Mouse (Mus musculus) E14TG2a.4 (cell line): Measurements from ENCODE around the gene Gm7137.
"Not testable (repeated sequence)": the region's sequence is repeated elsewhere in the genome, so short reads cannot be mapped to it uniquely, and the experiment has no call there.

ENCODE experiments used
- H3K27me3 ChIP-seq: 2 replicates; pipeline ENCODE4 v1.6.1; 2014; ENCODE audit warnings: low read length, control low read depth; ENCODE audit not compliant: insufficient read depth
- H3K36me3 ChIP-seq: 2 replicates; pipeline ENCODE4 v1.6.1; 2014; ENCODE audit warnings: low read length, control low read depth; ENCODE audit not compliant: insufficient read depth
- H3K4me1 ChIP-seq: replicated peaks from 2 replicates; pipeline ENCODE4 v1.6.1; 2014; ENCODE audit warnings: low read depth, low read length, control low read depth
- H3K4me3 ChIP-seq: replicated peaks from 2 replicates; pipeline ENCODE4 v1.5.1; 2014; ENCODE audit warnings: mild to moderate bottlenecking, low read length
- H3K9me3 ChIP-seq: 2 replicates; pipeline ENCODE4 v1.6.1; 2014; ENCODE audit warnings: low read length, control low read depth
- CTCF ChIP-seq: conservative IDR thresholded peaks from 2 replicates; pipeline ENCODE4 v1.5.1; 2014; ENCODE audit warnings: low read length
- NANOG ChIP-seq: IDR thresholded peaks from 2 replicates; pipeline ENCODE4 v1.6.1; 2014; ENCODE audit warnings: borderline replicate concordance, low read length, mixed read lengths
- POU5F1 ChIP-seq: IDR thresholded peaks from 2 replicates; pipeline ENCODE4 v1.6.1; 2014; ENCODE audit warnings: low read length, borderline replicate concordance

The Gm7137 gene

DNA sequence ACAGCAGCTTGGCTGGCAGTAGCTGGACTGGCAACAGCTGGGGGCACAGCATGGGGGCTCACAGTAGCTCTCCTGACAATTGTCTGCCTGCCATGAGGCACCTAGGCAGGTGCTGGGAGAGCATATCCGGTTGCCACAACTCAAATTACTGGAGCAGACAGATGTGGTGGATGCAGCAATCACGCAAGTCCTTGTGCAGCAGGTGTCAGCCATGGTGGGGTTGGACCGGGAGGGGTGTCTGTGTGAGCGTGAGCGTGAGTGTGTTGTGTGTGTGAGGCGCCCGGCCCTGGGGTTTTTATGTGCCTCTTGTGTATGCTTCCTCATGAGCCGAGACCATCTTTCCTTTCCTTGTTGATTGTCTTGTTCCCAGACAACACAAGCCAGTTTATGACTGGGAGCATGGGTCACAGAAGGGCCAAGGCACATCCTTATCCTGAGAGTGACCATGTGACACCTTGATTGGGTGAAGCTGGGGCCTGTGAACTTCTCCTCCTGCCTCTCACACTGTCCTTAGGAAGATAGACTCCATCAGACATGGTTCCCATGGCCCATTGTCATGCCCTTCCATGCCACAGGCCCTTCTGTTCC, 11.0 kb upstream of the Gm7137 start, which contains the start of gene Gm19668:
Gm19668 (minus strand) TSS at position 213 of the 588 bp plus-strand sequence.
- Histone ChIP-seq H3K4me3 (no peak within 1 kb of the TSS), H3K4me1 (peaks cover 30% of the 10 kb centered on the region), H3K27me3 (no peaks in the 10 kb centered on the region), H3K36me3 (no peaks in the 10 kb centered on the region), H3K9me3 (peaks cover 2% of the 10 kb centered on the region; the same call in 1 of the 2 replicates)
- TF ChIP-seq NANOG (no peak), POU5F1 (no peak), CTCF (no peak)

- not testable (repeated sequence) for H3K36me3 ChIP-seq, H3K9me3 ChIP-seq, H3K4me3 ChIP-seq, H3K27me3 ChIP-seq
- H3K4me1 ChIP-seq = peaks cover 30% of the 10 kb centered on the region
Observed at GRCm38 (mm10) chr10:77798164-77798920, 10.3 kb upstream of the Gm7137 start.

DNA sequence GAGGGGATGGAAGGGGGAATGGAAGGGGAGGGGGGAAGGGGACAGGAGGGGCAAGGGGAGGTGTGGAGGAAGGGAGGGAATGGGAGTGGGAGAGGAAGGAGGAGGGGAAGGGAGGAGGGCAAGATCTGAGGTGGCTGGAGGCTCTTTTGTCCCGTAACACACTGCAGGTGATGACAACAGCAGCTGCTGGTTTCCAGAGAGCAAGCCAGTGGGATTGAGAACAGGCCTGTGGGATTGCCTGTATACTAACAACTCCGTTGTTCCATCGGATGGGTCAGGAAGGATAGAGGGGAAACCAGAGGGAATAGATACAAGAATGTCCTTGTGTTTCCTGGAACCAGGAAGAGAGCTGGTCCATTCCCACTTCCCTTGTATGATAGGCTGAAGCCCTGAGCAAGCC, 9.7 kb upstream of the Gm7137 start:
- H3K4me3 ChIP-seq = no peak overlapping the region
- peaks cover 30% of the 10 kb centered on the region for H3K4me1 ChIP-seq
- TF ChIP-seq CTCF = no peak
- TF ChIP-seq POU5F1 = no peak
- no peak for TF ChIP-seq NANOG
- no peaks in the 10 kb centered on the region for H3K27me3 ChIP-seq
- no peaks in the 10 kb centered on the region for H3K36me3 ChIP-seq
- no peaks in the 10 kb centered on the region for H3K9me3 ChIP-seq

DNA sequence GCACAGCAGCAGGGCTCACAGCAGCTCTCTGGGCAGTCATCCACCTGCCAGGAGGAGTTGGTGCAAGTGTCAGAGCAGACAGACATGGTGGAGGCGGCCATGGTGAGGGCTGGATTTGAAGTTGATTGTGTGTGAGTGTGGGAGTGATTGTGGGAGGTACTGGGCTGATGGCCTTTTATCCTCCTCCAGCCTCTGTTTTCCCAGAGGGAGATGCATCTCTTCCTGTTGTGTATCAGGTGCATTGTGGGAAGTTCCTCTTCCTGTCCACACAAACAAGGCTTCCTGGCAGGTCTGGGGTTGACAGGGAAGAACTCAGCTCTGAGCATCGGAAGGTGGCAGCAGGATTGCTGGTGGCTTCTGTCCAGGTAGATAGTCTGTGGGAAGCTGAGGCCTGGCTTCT, 7.0 kb upstream of the Gm7137 start, which contains the start of gene Gm9639:
Gm9639 (minus strand) TSS at position 101 of the 400 bp plus-strand sequence.
- TF ChIP-seq CTCF (no peak), NANOG (no peak), POU5F1 (no peak)
- H3K4me3 ChIP-seq = no peak within 1 kb of the TSS
- no peaks in the 10 kb centered on the region for H3K27me3 ChIP-seq
- no peaks in the 10 kb centered on the region for H3K9me3 ChIP-seq
- no peaks in the 10 kb centered on the region for H3K36me3 ChIP-seq
- H3K4me1 ChIP-seq = peaks cover 30% of the 10 kb centered on the region

DNA sequence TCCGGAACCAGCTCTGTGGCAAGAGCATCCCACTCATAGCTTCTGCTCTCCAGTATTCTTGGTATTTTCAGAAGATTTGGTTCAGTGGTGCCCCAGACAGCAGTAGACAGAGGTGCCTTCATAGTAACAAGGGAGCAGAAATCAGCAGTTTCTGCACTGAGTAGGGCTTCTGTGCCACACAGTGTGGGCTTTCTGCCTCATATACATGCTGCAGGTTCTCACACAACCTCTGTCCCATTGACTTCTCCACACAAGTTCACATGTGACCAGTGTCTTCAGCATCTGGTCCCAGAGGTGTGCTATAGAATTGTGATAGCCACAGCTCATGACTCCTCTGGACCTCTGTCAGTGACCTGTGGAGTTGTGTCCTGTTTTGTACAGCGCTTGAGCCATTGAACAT, 621 bp upstream of the Gm7137 start:
- no peak overlapping the region for H3K4me3 ChIP-seq
- H3K36me3 ChIP-seq = no peaks in the 10 kb centered on the region
- H3K27me3 ChIP-seq = no peaks in the 10 kb centered on the region
- TF ChIP-seq POU5F1 (no peak), NANOG (no peak)
- no peaks in the 10 kb centered on the region for H3K4me1 ChIP-seq
- no peaks in the 10 kb centered on the region for H3K9me3 ChIP-seq

DNA sequence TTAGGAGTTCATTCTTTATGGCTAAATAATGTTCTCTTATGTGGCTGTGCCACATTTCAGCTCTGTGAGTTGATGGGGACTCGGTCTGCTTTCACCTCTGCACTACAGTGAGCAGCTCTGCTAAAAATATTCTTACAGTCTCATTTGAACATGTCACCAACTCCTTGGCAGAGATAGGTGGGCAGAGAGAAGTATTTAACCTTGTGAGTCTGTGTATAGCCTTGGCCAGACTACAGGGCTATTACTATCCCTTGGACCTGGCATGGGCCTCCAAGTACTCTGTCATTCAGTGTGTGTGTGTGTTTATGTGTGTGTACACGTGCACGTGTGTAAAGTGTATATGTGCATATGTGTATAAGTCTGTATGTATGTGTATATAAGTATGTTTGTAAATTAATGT, 4.6 kb downstream of the Gm7137 start:
- H3K36me3 ChIP-seq, H3K9me3 ChIP-seq, H3K4me1 ChIP-seq, H3K27me3 ChIP-seq, H3K4me3 ChIP-seq: not testable (repeated sequence)

DNA sequence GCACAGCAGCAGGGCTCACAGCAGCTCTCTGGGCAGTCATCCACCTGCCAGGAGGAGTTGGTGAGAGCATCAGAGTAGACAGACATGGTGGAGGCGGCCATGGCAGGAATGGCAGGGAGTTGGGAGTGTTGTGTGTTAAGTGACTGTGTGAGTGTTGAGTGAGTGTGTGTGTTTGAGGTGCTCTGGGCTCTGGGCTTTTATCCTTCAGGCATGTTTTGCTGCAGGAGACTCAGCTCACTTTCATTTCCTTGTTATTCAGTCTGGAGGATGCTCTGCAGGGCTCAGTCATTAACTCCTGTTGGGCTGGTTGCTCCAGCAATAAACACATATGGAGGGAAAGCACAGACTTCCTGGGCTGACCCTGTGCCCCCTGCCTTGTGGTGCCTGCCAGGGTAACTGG, 5.6 kb downstream of the Gm7137 start, which contains the start of gene Gm3250:
Gm3250 (minus strand) TSS at position 101 of the 400 bp plus-strand sequence.
- H3K36me3 ChIP-seq, H3K27me3 ChIP-seq, H3K4me1 ChIP-seq, H3K4me3 ChIP-seq, H3K9me3 ChIP-seq: not testable (repeated sequence)

DNA sequence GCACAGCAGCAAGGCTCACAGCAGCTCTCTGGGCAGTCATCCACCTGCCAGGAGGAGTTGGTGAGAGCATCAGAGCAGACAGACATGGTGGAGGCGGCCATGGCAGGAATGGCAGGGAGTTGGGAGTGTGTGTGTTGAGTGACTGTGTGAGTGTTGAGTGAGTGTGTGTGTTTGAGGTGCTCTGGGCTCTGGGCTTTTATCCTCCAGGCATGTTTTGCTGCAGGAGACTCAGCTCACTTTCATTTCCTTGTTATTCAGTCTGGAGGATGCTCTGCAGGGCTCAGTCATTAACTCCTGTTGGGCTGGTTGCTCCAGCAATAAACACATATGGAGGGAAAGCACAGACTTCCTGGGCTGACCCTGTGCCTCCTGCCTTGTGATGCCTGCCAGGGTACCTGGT, 11.2 kb downstream of the Gm7137 start, which contains the start of gene Gm7138:
Gm7138 (minus strand) TSS at position 101 of the 400 bp plus-strand sequence.
- not testable (repeated sequence) for H3K27me3 ChIP-seq, H3K36me3 ChIP-seq, H3K9me3 ChIP-seq, H3K4me1 ChIP-seq, H3K4me3 ChIP-seq

DNA sequence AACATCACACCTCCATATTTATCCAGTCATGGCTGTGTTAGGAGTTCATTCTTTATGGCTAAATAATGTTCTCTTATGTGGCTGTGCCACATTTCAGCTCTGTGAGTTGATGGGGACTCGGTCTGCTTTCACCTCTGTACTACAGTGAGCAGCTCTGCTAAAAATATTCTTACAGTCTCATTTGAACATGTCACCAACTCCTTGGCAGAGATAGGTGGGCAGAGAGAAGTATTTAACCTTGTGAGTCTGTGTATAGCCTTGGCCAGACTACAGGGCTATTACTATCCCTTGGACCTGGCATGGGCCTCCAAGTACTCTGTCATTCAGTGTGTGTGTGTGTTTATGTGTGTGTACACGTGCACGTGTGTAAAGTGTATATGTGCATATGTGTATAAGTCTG, 15.9 kb downstream of the Gm7137 start:
- not testable (repeated sequence) for H3K36me3 ChIP-seq, H3K4me1 ChIP-seq, H3K27me3 ChIP-seq, H3K9me3 ChIP-seq, H3K4me3 ChIP-seq

DNA sequence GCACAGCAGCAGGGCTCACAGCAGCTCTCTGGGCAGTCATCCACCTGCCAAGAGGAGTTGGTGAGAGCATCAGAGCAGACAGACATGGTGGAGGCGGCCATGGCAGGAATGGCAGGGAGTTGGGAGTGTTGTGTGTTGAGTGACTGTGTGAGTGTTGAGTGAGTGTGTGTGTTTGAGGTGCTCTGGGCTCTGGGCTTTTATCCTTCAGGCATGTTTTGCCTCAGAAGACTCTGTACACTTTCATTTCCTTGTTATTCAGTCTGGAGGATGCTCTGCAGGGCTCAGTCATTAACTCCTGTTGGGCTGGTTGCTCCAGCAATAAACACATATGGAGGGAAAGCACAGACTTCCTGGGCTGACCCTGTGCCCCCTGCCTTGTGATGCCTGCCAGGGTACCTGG, 16.8 kb downstream of the Gm7137 start, which contains the start of gene Gm3238:
Gm3238 (minus strand) TSS at position 101 of the 400 bp plus-strand sequence.
- not testable (repeated sequence) for H3K9me3 ChIP-seq, H3K27me3 ChIP-seq, H3K4me1 ChIP-seq, H3K4me3 ChIP-seq, H3K36me3 ChIP-seq
